Mouse (Mus musculus): ENCODE data around the gene Ly75.
A peak's percentile ranks its signal among the peaks of the same experiment; 100 is the strongest.

Gene Ly75

DNA sequence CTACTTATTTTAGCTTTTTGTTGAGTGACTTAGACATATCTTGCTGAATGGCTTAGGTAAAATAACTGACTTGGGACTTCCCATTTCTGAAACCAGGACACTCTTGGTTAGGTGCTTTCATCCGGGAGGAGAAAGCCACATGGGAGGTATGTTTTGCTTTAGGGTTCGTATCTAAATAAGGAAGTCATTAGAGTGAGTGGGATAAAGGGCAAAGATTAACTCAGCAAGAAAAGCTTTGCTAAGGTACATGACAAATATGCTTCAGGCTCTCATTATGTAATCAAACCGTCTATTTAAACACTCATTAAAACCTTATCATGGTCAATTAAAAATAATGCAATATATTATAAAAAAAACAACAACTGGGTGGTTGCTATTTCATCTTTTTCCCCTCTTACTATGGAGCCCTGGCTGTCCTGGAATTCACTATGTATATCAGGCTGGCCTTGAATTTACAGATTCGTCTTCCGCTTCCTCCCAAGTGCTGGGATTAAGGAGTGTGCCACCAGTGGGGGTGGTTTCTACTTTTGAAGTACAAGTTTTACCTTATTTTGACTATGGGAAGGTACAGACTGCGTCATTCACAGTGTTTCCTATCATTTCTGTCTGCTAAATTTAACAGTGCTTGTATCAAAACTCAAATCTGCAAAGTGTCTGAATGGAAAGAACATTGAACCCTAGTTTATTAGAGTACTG lies 60.9 kb downstream of the Ly75 start:
- no peak for DNase-seq

DNA sequence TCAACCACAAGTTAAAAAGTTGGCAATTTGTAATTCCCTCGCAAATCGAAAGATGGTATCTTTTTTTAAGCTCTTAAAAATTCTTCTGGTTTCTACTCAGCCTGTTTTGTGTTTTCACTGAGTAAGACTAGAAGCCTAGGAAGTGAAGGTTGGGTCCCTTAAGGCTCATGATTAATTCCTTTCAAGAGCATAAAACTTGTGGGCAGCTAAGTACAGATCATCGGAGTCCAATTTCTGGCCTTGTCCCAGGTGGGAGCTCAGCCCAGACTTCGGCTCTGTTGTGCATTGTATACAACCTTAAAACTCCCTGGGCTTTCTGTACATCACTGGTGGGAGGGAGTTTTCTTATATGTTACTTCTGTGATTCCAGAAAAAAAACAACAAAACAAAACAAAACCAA lies 79.3 kb downstream of the Ly75 start:
- DNase-seq, result no peak

DNA sequence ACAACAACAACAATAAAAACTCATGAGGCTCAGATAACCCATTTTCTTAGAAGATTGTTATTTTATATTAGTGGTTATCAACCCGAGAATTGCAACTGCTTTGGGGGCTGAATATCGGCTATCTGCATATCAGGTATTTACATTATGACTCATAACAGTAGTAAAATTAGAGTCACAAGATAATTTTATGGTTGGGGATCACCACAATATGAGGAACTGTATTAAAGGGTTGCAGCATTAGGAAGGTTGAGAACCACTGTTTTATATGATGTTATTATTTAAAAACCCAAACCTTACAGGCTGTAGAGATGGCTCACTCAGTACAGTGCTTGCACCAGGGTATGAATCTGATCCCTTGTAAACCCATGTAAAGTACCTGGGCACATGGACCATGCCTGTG lies 83.8 kb downstream of the Ly75 start:
- DNase-seq, result no peak

DNA sequence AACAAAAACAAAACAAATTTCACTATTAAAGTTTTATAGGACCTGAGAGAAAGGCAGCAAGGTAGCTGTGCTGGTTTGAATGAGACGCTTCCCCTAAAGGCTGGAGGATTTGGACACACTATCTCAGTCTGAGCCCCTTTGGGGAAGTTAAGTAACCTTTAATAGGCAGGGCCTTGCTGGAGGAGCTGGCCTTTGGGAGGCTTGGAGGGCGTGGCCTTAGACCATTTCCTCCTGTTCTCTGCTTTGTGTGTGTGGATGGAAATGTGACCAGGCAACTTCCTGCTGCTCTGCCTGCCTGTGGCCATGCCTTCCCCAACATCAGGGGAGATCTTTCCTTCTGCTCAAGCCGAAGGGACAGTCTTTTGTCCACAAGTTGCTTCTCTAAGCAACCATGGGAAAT lies 84.8 kb downstream of the Ly75 start:
- DNase-seq, result no peak

DNA sequence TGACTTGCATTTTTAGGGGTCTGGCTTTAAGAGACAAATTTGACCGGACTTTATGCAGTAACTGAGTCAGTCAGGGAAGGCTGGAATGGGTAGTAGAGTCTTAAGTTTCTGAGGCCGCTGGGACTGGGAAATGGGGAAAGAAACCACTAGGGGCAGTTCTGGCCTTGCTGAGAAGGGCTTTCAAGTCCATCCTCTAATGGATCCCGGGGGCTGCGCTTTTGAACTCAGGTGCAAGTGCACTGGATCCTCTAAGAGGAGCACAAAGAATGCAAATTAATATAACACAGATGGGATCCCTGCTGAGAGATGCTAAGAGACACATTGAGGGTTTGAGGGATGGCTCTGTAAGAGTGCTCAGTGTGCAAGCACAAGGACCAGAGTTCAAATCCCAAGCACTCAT lies 91.7 kb downstream of the Ly75 start:
- DNase-seq, result no peak

DNA sequence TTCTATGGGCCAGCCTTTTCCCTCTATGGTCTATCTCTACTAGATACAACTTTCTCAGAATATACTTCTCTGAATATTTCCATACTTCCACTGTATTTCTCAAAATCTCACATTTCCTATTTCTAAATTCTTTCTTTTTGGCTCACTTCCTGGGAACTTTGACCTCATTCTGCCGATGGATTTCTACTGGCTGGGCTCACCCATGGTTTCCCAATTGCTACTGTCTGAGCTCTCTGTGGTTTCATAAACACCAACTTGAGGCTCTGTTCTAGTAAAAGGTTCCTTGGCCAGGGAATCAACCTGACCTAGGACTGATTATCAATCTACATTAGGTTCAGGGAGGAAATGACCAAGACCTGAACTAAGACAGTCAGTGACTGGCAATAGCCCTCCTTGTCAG lies 93.7 kb downstream of the Ly75 start:
- no peak for DNase-seq

DNA sequence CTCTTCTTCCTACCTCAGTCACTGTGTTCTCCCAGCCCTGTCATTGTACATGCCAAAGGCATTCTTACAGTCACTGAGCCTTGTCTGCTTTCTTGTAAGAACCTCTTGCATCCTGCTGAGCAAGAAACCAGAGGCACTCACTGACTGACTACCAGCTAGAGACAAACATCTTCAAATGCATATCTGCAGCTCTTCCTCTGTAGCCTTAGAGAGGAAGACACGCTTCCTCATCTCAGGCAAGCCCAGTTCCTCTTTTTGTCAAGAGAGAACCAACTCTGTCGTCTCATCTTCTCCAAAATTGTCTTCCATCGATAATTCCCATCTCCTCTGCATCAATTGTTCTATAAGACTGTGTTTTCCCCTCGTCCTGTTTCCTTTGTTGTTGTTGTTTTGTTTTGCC lies 94.5 kb downstream of the Ly75 start:
- DNase-seq, result no peak

DNA sequence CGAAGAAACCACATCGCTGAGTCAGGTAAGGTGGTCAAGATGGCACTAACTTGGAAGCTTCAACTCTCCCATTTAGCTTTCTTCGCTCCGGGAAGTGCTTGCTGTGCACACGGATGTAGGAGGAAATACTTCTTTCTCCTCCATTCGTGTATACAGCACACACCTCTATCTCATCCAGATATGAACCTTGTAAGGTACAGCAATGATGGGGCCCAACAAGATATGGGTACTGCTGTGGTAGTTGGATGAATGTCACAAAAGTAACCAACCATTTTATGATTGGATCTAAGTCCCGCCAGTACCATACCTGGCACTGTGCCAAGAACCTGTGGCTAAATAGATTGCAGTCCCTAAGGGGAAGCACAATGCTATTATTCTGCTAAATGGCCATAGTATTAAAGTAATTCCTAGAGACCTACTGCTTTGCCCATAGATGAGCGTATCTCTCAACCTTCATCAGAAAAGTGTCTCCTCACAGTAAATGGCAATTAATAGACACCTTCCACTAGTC lies 97.9 kb downstream of the Ly75 start:
- DNase-seq, result no peak

DNA sequence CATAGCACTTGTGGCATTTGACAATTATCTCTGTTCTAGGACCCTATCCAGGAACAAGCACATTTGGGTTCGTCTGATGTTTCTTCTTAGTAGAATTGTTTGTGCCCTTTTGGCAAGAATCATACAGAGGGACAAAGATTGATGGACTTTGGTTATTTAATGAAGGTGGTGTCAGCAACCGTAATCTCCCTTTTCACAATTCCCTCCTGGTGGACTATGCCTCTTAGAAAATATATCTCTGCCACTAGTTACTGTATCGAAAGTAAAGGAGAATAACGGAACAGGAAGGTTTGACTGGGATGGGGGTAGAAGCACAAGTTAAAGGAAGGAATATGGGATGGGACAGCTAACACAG lies 98.7 kb downstream of the Ly75 start, which contains the start of gene Cd302:
Cd302 (minus strand) TSS at position 22 of the 355 bp plus-strand sequence.
- no peak for DNase-seq

DNA sequence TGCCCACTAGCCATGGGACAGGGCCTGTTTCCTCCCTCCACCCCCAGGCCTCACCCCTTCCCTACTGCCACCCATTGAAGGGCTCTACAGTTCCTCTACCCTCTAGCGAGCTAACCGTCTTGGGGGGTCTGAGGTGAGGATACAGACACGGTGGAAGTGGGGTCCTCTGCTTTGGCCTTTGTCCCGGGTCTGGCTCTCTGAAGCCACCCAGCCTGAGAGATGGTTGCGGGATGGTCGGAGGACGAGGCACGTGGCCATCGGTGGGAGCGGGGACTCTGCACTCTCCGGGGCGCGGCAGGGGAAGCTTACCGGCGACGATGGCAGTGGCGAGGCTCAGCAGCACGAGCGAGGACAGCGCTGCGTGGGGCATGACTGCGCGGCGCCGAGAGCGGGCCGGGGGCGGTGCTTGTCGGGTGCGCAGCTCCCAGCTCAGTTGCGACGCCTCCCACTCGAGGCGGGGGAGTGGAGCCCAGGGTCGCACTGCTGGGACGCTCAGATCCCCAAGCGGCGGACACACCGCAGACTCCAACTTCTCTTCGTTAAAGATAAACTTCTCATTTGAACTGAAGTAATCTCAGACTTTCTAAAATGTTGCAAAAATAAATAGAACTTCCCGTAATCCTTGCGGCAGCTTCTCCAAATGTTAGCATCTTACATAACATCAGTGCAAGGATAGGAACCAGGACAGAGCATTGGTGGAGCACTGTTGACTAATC lies 99.2 kb downstream of the Ly75 start:
- DNase-seq, result peak; percentile 16

DNA sequence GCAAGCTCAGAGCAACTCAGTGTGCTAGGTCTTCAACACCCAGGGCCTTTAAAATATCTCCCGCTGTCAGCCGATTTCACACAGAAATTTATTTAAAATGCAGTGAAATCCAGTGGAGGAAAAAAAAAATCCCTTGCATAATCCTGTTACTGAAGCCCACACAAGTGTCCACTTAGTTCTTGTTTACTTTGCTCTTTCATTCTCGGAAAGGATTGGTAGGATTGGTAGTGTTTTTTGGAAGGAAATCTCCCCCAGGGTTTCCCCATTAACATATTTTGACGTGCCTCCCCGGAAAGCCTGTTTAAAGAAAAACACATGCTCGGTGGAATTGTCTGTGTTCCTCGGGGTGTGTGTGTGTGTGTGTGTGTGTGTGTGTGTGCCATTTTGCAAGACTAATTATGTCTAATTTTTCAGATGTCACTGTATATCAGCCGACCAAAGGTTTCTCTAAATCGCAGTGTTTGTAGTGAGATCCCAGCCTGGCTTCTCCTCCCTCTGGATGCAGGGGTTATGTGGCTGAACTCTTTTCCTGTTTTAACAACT lies 99.8 kb downstream of the Ly75 start:
- DNase-seq, result no peak

DNA sequence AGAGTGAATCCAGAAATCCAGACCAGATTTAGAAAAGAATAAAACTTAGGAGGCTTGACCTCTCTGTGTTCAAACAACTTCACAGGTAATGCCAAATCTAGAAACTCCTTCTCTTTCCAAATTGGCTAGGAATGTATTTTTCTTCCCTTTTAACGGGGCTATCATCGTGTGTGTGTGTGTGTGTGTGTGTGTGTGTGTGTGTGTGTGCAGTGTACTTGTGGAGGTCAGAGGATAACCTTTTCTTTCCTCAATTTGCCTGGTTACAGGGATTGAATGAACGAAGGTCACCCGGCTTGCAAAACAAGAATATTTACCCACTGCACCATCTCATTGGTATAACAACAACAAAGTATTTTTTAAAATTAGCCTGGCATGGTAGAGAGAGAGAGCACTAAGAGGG lies 100.5 kb downstream of the Ly75 start:
- no peak for DNase-seq

DNA sequence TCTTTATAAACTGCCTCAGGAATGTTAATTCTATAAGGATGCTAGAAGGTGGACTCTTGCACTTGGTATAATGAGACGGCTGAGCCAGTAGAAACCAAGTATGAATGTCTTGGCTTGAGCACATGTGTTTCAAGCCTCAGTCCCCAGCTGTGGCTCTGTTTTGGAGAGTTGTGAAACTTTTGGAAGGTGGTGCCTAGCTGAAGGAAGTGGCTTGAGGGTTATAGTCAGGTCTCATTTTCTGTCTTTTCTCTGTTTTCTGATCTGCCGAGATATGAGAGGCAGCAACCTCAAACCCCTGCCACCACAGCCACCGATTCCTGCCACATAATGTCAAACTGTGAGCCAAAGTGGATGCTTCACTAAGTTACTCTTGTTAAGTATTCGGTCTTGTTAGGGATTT lies 104.5 kb downstream of the Ly75 start:
- no peak for DNase-seq

DNA sequence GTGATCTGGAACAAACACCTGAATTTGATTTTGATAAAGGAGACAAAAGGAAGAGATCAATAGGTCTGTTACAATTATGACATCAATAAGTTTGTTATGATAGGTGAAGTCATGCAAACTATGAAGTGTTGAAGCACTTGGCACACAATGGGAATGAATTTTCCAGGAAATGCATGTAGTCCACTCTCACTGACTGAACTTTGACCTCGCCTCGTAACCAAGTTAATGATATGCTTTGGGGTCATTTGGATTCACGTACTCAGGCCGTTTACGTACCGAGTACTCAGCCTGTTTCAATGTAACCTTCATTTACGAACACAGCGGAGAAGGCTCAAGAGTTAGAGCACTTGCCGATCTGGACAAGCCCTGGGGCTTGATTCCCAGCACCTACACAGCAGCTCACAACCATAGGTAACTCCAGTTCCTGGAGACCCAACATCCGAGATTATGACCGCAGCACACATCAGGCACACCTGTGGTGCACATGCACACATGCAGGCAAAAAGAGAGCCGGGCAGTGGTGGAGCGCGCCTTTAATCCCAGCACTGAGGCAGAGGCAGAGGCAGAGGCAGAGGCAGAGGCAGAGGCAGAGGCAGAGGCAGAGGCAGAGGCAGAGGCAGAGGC lies 113.1 kb downstream of the Ly75 start:
- DNase-seq, result no peak

DNA sequence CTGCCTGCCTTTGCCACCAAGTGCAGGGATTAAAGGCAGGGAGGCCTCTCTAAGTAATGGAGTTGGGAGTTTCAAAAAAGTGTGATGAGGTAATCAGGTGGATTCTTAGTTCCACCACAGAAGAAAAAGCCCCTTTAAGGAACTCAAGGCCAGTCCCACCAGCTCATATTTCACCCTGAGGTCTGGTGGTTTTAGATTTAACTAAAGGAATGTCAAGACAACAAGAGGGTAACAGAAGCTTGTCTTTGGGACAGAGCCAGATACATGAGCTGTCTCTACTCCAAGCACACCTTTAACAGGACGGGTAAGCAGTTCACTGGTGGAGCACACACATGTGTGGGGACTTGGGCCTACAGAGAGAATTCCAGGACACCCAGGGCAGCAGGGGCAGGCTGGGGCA lies 115.5 kb downstream of the Ly75 start:
- no peak for DNase-seq

DNA sequence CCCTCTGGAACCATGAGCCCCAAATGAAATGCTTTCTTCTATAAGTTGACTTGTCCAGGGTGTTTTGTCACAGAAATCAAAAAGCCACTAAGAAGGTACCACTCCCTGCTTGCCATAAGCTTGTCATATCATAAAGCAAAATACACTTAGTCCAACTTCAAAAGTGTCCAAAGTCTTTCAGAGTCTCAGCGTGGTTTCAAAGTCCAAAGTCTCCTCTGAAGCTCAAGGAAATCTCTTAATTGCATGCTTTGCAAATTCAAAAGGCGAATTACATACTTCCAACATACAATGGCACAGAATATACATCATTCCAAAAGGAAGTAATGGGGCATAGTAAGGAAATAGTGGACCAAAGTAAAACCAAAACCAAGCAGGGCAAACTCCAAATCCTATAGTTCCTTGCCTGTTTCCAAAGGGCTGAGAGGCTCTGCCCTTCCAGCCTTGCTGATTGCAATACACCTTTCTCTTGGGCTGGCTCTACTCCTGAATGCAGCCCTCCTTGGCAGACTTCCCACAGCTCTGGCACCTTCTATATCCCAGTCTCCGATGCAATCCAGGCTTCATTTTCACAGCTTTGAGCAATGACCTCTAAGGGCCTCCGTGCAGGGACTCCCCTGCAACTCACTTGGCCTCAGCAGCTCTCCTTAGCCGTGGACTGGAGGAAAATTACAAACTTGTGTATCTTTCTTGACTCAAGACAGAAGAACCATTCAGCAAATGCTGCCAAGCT lies 122.3 kb downstream of the Ly75 start:
- no peak for DNase-seq

DNA sequence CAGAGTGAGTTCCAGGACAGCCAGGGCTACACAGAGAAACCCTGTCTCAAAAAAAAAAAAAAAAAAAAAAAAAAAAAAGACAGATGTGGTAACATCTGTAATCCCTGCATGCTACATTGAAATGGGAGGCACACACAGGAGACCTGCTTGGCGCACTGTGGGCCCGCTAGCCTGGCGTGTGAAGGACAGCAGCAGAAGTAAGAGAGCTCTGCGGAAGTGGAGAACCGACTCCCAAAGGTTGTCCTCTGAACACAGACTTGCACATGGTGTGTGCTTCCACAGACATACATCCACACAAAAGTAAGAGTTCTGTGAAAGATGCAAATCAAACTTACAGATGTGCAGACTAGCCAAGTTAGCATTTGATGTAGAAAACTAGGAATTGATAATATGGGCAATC lies 123.9 kb downstream of the Ly75 start:
- no peak for DNase-seq

DNA sequence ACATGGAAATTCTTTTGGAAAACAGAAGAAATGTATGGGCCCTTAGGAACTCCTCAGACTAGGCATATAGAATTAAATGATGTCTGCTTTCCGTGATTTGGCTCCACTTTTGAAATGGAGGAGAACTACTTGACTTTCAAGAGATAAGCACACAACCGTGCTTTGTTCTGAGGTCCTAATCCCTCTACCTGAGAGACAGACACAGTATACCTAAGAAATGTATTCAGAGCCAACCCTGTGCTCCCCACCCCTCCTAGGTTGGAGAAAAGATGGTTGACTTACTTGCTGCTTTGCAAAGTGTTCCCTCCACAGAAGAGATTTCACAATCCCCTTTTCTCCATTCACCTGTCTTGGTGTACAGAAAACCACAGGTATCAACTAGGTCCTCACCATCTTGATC lies 126.4 kb downstream of the Ly75 start:
- no peak for DNase-seq

DNA sequence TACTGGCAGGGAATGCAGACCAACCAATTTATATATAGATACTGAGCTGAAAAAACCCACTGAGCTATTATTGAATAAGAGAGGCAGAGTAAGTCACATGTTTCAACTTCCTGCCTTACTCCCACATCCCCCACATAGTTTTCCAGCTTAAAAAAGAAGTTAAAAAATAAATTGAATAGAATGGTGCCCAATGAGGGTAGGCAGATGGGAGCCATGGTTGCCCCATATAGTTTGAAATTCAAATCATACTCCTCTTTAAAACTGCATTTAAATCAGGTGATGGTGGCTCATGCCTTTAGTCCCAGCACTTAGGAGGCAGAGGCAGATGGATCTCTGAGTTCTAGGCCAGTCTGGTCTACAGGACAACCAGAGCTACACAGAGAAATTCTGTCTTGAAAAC lies 129.6 kb downstream of the Ly75 start:
- no peak for DNase-seq

DNA sequence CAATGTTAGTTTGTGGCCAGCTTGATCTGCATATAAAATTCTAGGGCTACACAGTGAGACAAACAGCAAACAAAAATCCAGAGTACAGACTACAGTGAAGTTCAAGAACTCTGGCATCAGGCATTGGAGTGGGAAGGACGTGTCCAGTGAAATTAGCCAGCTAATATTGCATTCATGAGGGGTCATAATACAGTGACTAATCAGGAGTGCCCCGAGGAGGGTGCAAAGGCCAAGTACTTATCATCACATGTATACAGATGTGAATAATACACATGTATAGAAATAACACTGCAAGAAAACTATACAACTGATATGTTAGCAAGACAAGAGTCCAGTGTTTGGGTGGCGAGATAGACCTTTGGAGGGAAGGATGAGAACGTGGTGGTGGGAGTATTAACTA lies 130.3 kb downstream of the Ly75 start:
- no peak for DNase-seq

Measured in cerebellum, adult 11 months (tissue).